Mouse (Mus musculus): ENCODE results near the gene Ppp1r10. TPM values are rescaled to one million over a fixed set of nuclear protein-coding genes. Genes with fewer than 3 reads are reported as not detected.

The Ppp1r10 gene
- polyA plus RNA-seq, 1 experiment from 2014 or later: 35.0 TPM

DNA sequence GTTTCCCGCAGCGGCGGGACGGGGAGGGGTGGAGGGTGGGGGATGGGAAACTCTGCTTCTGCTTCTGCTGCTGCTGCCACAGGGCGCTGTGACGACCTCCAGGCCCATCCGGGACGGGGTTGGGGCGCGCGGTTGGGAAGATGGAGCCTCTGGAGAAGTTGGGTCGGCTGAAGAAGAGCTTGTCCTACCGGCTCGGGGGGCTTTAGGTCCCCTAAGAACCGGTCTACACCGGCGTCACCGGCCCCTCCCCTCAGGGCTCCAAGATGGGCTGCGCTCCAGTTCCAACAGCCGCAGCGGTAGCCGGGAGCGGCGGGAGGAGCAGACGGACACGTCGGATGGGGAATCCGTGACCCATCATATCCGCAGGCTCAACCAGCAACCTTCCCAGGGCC is 64.1 kb downstream of the Ppp1r10 start:
- H3K9me3 ChIP-seq: no peaks in the 10 kb centered on the region
- H3K4me2 ChIP-seq: peak overlapping the region; percentile 82
- peak overlapping the region; percentile 98 for H3K27ac ChIP-seq
- H3K4me3 ChIP-seq: peak overlapping the region; percentile 94
- peak overlapping the region; percentile 77 for H3K9ac ChIP-seq
- no peaks in the 10 kb centered on the region for H3K27me3 ChIP-seq
- WGBS: 0% methylated on average over 29 of the region's 29 CpGs
- H3K4me1 ChIP-seq: peaks cover 22% of the 10 kb centered on the region
- H3K36me3 ChIP-seq: peaks cover 41% of the 10 kb centered on the region
- ATAC-seq (ENCODE audit: insufficient number of reproducible peaks, low FRiP score, low TSS enrichment, low read depth): no peak; the same call in 1 of the 2 replicates

DNA sequence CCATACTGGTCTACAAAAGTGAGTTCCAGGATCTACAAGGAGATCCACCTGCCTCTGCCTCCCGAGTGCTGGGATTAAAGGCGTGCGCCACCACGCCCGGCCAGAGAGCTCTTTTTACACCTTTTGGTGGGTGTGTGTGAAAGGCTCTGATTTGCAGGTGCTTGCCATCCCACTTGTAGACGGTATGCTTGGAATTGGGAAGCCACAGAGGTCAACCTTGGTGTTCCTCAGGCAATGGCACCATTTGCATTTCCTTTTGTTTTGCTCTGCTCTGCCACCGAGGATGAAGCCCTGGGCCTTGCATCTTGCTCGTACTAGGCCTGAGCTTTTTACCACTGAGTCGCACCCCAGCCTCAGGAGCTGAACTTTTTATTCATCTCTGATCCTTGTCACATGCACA is 65.5 kb downstream of the Ppp1r10 start:
- no peak overlapping the region for H3K4me2 ChIP-seq
- H3K36me3 ChIP-seq: peaks cover 51% of the 10 kb centered on the region
- WGBS: 94% methylated on average over 9 of the region's 9 CpGs
- peaks cover 22% of the 10 kb centered on the region for H3K4me1 ChIP-seq
- no peak overlapping the region for H3K4me3 ChIP-seq
- ATAC-seq (ENCODE audit: insufficient number of reproducible peaks, low FRiP score, low TSS enrichment, low read depth): no peak
- H3K27ac ChIP-seq: no peak overlapping the region
- H3K9me3 ChIP-seq: no peaks in the 10 kb centered on the region
- H3K9ac ChIP-seq: no peak overlapping the region
- no peaks in the 10 kb centered on the region for H3K27me3 ChIP-seq

MicroRNAs within 50 kb of the gene (microRNA counts, 519-probe panel; counts per million panel counts)
- microRNA mmu-miR-1894-3p: not detected
- microRNA mmu-miR-1894-5p: not detected
- 1,608 counts per million, percentile 21 among the panel's probes with 10 or more counts for microRNA mmu-miR-877

Small RNA genes lying within 50 kb of the gene (microRNA-seq; reads per million reads assigned to microRNA genes)
- gene Gm28033 (0.82 reads per million), gene Mir1894 (not detected), gene Mir877 (39.3 reads per million, percentile 37 among the genes with 10 or more reads in this experiment)

Other genes with a start within 250 kb of the Ppp1r10 start
- 14.3 and 14.4 TPM in 2 replicates for gene Vars2, start 248.8 kb upstream of the Ppp1r10 start, polyA plus RNA-seq (2015; fragmentation: Nextera tagmentation; extraction: Ambion mirVana)
- gene Gtf2h4, start 242.7 kb upstream of the Ppp1r10 start, polyA plus RNA-seq (2015; fragmentation: Nextera tagmentation; extraction: Ambion mirVana): 36.2 and 42.2 TPM in 2 replicates
- 81.7 and 85.2 TPM in 2 replicates for gene Ddr1, start 211.8 kb upstream of the Ppp1r10 start, polyA plus RNA-seq (2015; fragmentation: Nextera tagmentation; extraction: Ambion mirVana)
- gene Ier3, start 94.8 kb upstream of the Ppp1r10 start, polyA plus RNA-seq (2015; fragmentation: Nextera tagmentation; extraction: Ambion mirVana): 23.2 and 27.5 TPM in 2 replicates
- gene Flot1, start 93.2 kb upstream of the Ppp1r10 start, polyA plus RNA-seq (2015; fragmentation: Nextera tagmentation; extraction: Ambion mirVana): 60.2 and 70.9 TPM in 2 replicates
- gene Tubb5, start 78.1 kb upstream of the Ppp1r10 start, polyA plus RNA-seq (2015; fragmentation: Nextera tagmentation; extraction: Ambion mirVana): 811 and 833 TPM in 2 replicates
- gene Mdc1, start 74.9 kb upstream of the Ppp1r10 start, polyA plus RNA-seq (2015; fragmentation: Nextera tagmentation; extraction: Ambion mirVana): 13.0 and 15.0 TPM in 2 replicates
- gene Nrm, start 55.1 kb upstream of the Ppp1r10 start, polyA plus RNA-seq (2015; fragmentation: Nextera tagmentation; extraction: Ambion mirVana): 55.5 and 59.0 TPM in 2 replicates
- gene Ppp1r18, start 50.8 kb upstream of the Ppp1r10 start, polyA plus RNA-seq (2015; fragmentation: Nextera tagmentation; extraction: Ambion mirVana): 24.8 and 28.8 TPM in 2 replicates
- gene Dhx16, start 36.6 kb upstream of the Ppp1r10 start, polyA plus RNA-seq (2015; fragmentation: Nextera tagmentation; extraction: Ambion mirVana): 36.8 and 41.3 TPM in 2 replicates
- gene 2310061I04Rik, start 19.0 kb upstream of the Ppp1r10 start, polyA plus RNA-seq (2015; fragmentation: Nextera tagmentation; extraction: Ambion mirVana): 18.0 and 23.0 TPM in 2 replicates
- 58.9 and 59.1 TPM in 2 replicates for gene Atat1, start 6.4 kb upstream of the Ppp1r10 start, polyA plus RNA-seq (2015; fragmentation: Nextera tagmentation; extraction: Ambion mirVana)
- gene Mrps18b, start within 50 bp of the Ppp1r10 start, polyA plus RNA-seq (2015; fragmentation: Nextera tagmentation; extraction: Ambion mirVana): 72.4 and 77.1 TPM in 2 replicates
- gene Abcf1, start 53.3 kb downstream of the Ppp1r10 start, polyA plus RNA-seq (2015; fragmentation: Nextera tagmentation; extraction: Ambion mirVana): 84.7 and 84.9 TPM in 2 replicates
- 53.7 and 60.0 TPM in 2 replicates for gene Gnl1, start 63.4 kb downstream of the Ppp1r10 start, polyA plus RNA-seq (2015; fragmentation: Nextera tagmentation; extraction: Ambion mirVana)
- gene Prr3, start 63.8 kb downstream of the Ppp1r10 start, polyA plus RNA-seq (2015; fragmentation: Nextera tagmentation; extraction: Ambion mirVana): 33.8 and 36.0 TPM in 2 replicates
- 2.8 and 2.9 TPM in 2 replicates for gene H2-T24, start 104.1 kb downstream of the Ppp1r10 start, polyA plus RNA-seq (2015; fragmentation: Nextera tagmentation; extraction: Ambion mirVana)
- gene H2-T23, start 116.4 kb downstream of the Ppp1r10 start, polyA plus RNA-seq (2015; fragmentation: Nextera tagmentation; extraction: Ambion mirVana): 19.2 and 20.4 TPM in 2 replicates
- gene H2-T22, start 126.3 kb downstream of the Ppp1r10 start, polyA plus RNA-seq (2015; fragmentation: Nextera tagmentation; extraction: Ambion mirVana): 29.0 and 32.3 TPM in 2 replicates
- not detected in 2 replicates for gene Gm6034, start 126.5 kb downstream of the Ppp1r10 start, polyA plus RNA-seq (2015; fragmentation: Nextera tagmentation; extraction: Ambion mirVana)
- gene Gm11127, start 141.9 kb downstream of the Ppp1r10 start, polyA plus RNA-seq (2015; fragmentation: Nextera tagmentation; extraction: Ambion mirVana): not detected in 2 replicates
- not detected in 2 replicates for gene Gm19684, start 205.2 kb downstream of the Ppp1r10 start, polyA plus RNA-seq (2015; fragmentation: Nextera tagmentation; extraction: Ambion mirVana)
- gene Gm7030, start 213.0 kb downstream of the Ppp1r10 start, polyA plus RNA-seq (2015; fragmentation: Nextera tagmentation; extraction: Ambion mirVana): not detected in 2 replicates

All from limb, embryonic 15.5 days (tissue).